Mouse (Mus musculus) thymus, adult 2 months (tissue): ENCODE data around the gene Ldlr.

Experiments used
- CTCF ChIP-seq: fragments of 200-500 bp; IDR thresholded peaks from 2 replicates; pipeline ENCODE4 v1.5.1; 2012; ENCODE audit warnings: mild to moderate bottlenecking, control low read depth, low read length, moderate library complexity, borderline replicate concordance; ENCODE audit not compliant: control insufficient read depth, poor library complexity, insufficient read depth; ENCODE audit errors: extremely low read depth
- POLR2A ChIP-seq: fragments of 200-500 bp; IDR thresholded peaks from 2 replicates; pipeline ENCODE4 v1.6.1; 2012; ENCODE audit warnings: mild to moderate bottlenecking, low read length, control low read depth, moderate library complexity; ENCODE audit not compliant: control insufficient read depth, poor library complexity, insufficient read depth; ENCODE audit errors: extremely low read depth

DNA sequence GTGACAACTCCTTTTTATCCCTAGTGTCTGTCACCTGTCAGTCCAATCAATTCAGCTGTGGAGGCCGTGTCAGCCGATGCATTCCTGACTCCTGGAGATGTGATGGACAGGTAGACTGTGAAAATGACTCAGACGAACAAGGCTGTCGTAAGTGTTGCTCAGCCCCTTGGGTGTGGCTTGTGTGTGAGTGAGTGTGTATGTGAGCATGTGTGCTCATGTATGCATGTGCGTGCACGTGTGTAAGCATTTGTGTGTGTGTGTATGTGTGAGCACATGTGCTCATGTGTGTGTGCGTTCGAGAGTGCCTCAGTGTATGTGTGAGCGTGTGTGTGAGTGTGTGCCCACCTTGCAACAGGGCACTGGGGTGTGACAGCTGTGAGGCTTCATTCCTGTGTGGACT, 9.0 kb downstream of the Ldlr start:
- TF ChIP-seq CTCF, result no peak
- TF ChIP-seq POLR2A, result no peak
